Mouse (Mus musculus) thymus, adult 2 months (tissue): ENCODE data around the gene Igfbp2. TPM values are rescaled to one million over a fixed set of nuclear protein-coding genes. Genes with fewer than 3 reads are reported as not detected.

Experiments used
- DNase-seq: peaks from one replicate; pipeline ENCODE4 v3.0.0; 2021
- H3K27ac ChIP-seq: fragments of 200-500 bp; 2 replicates; pipeline ENCODE4 v1.5.1; 2012; ENCODE audit warnings: low read length, control low read depth; ENCODE audit not compliant: control insufficient read depth, insufficient read depth
- H3K27me3 ChIP-seq: fragments of 200-500 bp; 2 replicates; pipeline ENCODE4 v1.6.1; 2012; ENCODE audit warnings: mild to moderate bottlenecking, low read length, moderate library complexity, mixed read lengths; ENCODE audit not compliant: control insufficient read depth, insufficient read depth
- H3K36me3 ChIP-seq: fragments of 200-500 bp; 2 replicates; pipeline ENCODE4 v1.6.1; 2012; ENCODE audit warnings: mild to moderate bottlenecking, low read length, moderate library complexity; ENCODE audit not compliant: control insufficient read depth, insufficient read depth
- H3K4me1 ChIP-seq: fragments of 200-500 bp; replicated peaks from 2 replicates; pipeline ENCODE4 v1.6.1; 2012; ENCODE audit warnings: low read length; ENCODE audit not compliant: control insufficient read depth, insufficient read depth
- H3K4me3 ChIP-seq: fragments of 200-500 bp; 2 replicates; pipeline ENCODE4 v1.5.1; 2012; ENCODE audit warnings: mild to moderate bottlenecking, low read length, control low read depth, moderate library complexity; ENCODE audit not compliant: control insufficient read depth, insufficient read depth
- CTCF ChIP-seq: fragments of 200-500 bp; IDR thresholded peaks from 2 replicates; pipeline ENCODE4 v1.5.1; 2012; ENCODE audit warnings: mild to moderate bottlenecking, control low read depth, low read length, moderate library complexity, borderline replicate concordance; ENCODE audit not compliant: control insufficient read depth, poor library complexity, insufficient read depth; ENCODE audit errors: extremely low read depth
- POLR2A ChIP-seq: fragments of 200-500 bp; IDR thresholded peaks from 2 replicates; pipeline ENCODE4 v1.6.1; 2012; ENCODE audit warnings: mild to moderate bottlenecking, low read length, control low read depth, moderate library complexity; ENCODE audit not compliant: control insufficient read depth, poor library complexity, insufficient read depth; ENCODE audit errors: extremely low read depth
- WGBS: fragments of 180-500 bp; shearing (Covaris S2); methylation state at CpG from one replicate; pipeline ENCODE4 v1.1.7; 2018; 5-methylcytosine and 5-hydroxymethylcytosine counted together
- polyA plus RNA-seq: library from polyadenylated mRNA; depleted of rRNA; stranded (reverse); fragments of >200 nt; gene quantifications from 2 replicates; pipeline ENCODE4 v1.2.3, GENCODE M21; 2012

The Igfbp2 gene
- polyA plus RNA-seq, 1 experiment, result 13.3 TPM

- no peaks in the 10 kb centered on the region for H3K4me1 ChIP-seq
- TF ChIP-seq CTCF (no peak), POLR2A (no peak)
- no peak overlapping the region for H3K4me3 ChIP-seq
- no peak for DNase-seq
- H3K27me3 ChIP-seq, result no peaks in the 10 kb centered on the region
- 85% methylated on average over 8 of the region's 8 CpGs for WGBS
- H3K27ac ChIP-seq, result no peak overlapping the region
- no peaks in the 10 kb centered on the region for H3K36me3 ChIP-seq
Observed at GRCm38 (mm10) chr1:72849037-72849436, 24.7 kb downstream of the Igfbp2 start.

- H3K4me3 ChIP-seq, result no peak overlapping the region
- no peak overlapping the region for H3K27ac ChIP-seq
- no peaks in the 10 kb centered on the region for H3K4me1 ChIP-seq
- no peaks in the 10 kb centered on the region for H3K36me3 ChIP-seq
- no peaks in the 10 kb centered on the region for H3K27me3 ChIP-seq
- no peak for TF ChIP-seq CTCF
- 88% methylated on average over 1 of the region's 1 CpGs for WGBS
- no peak for DNase-seq
Observed at GRCm38 (mm10) chr1:72853759-72854158, 29.5 kb downstream of the Igfbp2 start.

- Histone ChIP-seq H3K27ac (no peak overlapping the region), H3K4me3 (no peak overlapping the region), H3K36me3 (no peaks in the 10 kb centered on the region), H3K27me3 (no peaks in the 10 kb centered on the region), H3K4me1 (no peaks in the 10 kb centered on the region)
- WGBS, result 69% methylated on average over 10 of the region's 10 CpGs
- peak; percentile 15 for DNase-seq
- TF ChIP-seq CTCF (no peak), POLR2A (no peak)
Observed at GRCm38 (mm10) chr1:72854337-72855237, 30.3 kb downstream of the Igfbp2 start.

- no peak overlapping the region for H3K4me3 ChIP-seq
- 90% methylated on average over 10 of the region's 10 CpGs for WGBS
- no peak overlapping the region for H3K27ac ChIP-seq
- H3K4me1 ChIP-seq, result no peaks in the 10 kb centered on the region
- no peaks in the 10 kb centered on the region for H3K36me3 ChIP-seq
- TF ChIP-seq POLR2A, result no peak
- no peak for TF ChIP-seq CTCF
- H3K27me3 ChIP-seq, result no peaks in the 10 kb centered on the region
- DNase-seq, result no peak
Observed at GRCm38 (mm10) chr1:72855729-72856128, 31.4 kb downstream of the Igfbp2 start.

DNA sequence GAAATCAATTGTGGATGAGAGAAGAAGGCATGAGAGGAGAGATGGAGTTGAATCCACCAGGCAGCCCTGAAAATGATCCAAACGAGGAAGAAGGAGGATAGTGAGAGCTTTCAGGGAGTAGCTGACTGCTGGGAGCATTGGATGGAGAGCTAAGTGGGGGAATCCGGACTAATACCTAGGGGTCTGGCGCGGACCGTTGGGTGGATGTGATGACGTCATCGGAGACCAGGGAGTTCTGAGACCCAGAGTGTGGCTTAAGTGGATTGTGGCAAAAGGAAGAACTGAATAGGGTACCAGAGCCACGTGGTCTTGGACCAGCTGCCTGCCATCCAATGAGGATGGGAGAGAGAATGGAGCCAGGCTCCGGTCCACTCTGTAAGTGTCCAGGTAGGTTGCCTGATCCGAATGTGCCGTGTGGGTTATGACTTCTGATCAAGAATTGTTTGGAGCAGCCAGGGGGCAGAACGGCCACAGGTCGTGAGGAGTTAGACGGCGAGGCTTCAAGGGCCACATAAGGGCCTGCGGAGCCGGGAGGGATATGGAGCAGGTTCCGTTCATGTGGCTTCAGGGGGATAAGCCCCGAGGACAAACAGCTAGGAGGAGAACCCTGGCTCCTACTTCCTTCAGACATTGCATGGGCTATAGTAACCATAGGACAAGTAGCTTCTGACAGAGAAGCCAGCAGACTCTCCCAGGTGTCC lies 32.1 kb downstream of the Igfbp2 start:
- TF ChIP-seq POLR2A (no peak), CTCF (no peak)
- Histone ChIP-seq H3K4me1 (no peaks in the 10 kb centered on the region), H3K4me3 (no peak overlapping the region), H3K27me3 (no peaks in the 10 kb centered on the region), H3K36me3 (no peaks in the 10 kb centered on the region), H3K27ac (no peak overlapping the region)
- WGBS, result 88% methylated on average over 19 of the region's 19 CpGs
- DNase-seq, result no peak

GRCm38 (mm10) chr1:72857142-72857541 lies 32.8 kb downstream of the Igfbp2 start:
- no peak for DNase-seq
- Histone ChIP-seq H3K27ac (no peak overlapping the region), H3K36me3 (no peaks in the 10 kb centered on the region), H3K27me3 (no peaks in the 10 kb centered on the region), H3K4me3 (no peak overlapping the region), H3K4me1 (no peaks in the 10 kb centered on the region)
- TF ChIP-seq CTCF (no peak), POLR2A (no peak)
- 88% methylated on average over 7 of the region's 7 CpGs for WGBS
